Mouse (Mus musculus): ENCODE results near the gene Litaf.

- TF ChIP-seq CTCF (IDR thresholded peaks at IDR 0.05; ENCODE audit: low read depth, low read length) (no peak), POLR2A (IDR thresholded peaks at IDR 0.05; ENCODE audit: borderline replicate concordance, low read depth, low read length) (no peak)
These were observed 150.9 kb downstream of the Litaf start for GRCm38 (mm10) chr16:10915066-10915465.

Measured in bone marrow macrophage, adult 2 months (primary cell).